Mouse (Mus musculus) liver, embryonic 14.5 days (tissue): ENCODE measurements around the gene Slc28a1. TPM values are rescaled to one million over a fixed set of nuclear protein-coding genes. Genes with fewer than 3 reads are reported as not detected.
"Not testable (repeated sequence)": the region's sequence is repeated elsewhere in the genome, so short reads cannot be mapped to it uniquely, and the experiment has no call there.

Experiments used
- ATAC-seq: fragments of 200-750 bp; cut with Nextera tagmentation; 2 replicates; pipeline ENCODE4 v1.8.0; 2017; ENCODE audit warnings: moderate number of reproducible peaks, mild to moderate bottlenecking, moderate library complexity; ENCODE audit not compliant: insufficient read depth
- DNase-seq, 3 experiments: peaks; one replicate each; pipeline ENCODE4 v3.0.0-alpha.2; 2012 to 2013; ENCODE audit warnings: low read depth in 3 of 3, low spot score in 3 of 3
- H3K27ac ChIP-seq: fragments of 300-500 bp; sonication (generic); 2 replicates; pipeline ENCODE4 v1.5.1; 2014; ENCODE audit warnings: moderate library complexity, mild to moderate bottlenecking, control low read depth, inconsistent platforms
- H3K27me3 ChIP-seq: fragments of 300-500 bp; sonication (generic); 2 replicates; pipeline ENCODE4 v1.6.1; 2014; ENCODE audit warnings: mild to moderate bottlenecking, low read length, moderate library complexity; ENCODE audit not compliant: control insufficient read depth, insufficient read depth
- H3K36me3 ChIP-seq: fragments of 300-500 bp; sonication (generic); replicated peaks from 2 replicates; pipeline ENCODE4 v1.6.1; 2014; ENCODE audit warnings: low read depth; ENCODE audit not compliant: control insufficient read depth, insufficient read depth
- H3K4me1 ChIP-seq, 2 experiments: fragments of 200-500 bp in 1 of 2; fragments of 300-500 bp in 1 of 2; sonication (generic) in 1 of 2; replicated peaks; 2 replicates each; pipeline ENCODE4 v1.6.1; 2012 to 2014; ENCODE audit warnings: antibody characterized with exemption in 1 of 2, inconsistent platforms in 1 of 2, low read length in 1 of 2; ENCODE audit not compliant: control insufficient read depth in 2 of 2, insufficient read depth in 2 of 2
- H3K4me2 ChIP-seq: fragments of 300-500 bp; sonication (generic); 2 replicates; pipeline ENCODE4 v1.6.1; 2014; ENCODE audit warnings: low read depth, mild to moderate bottlenecking, control low read depth, moderate library complexity
- H3K4me3 ChIP-seq, 2 experiments: fragments of 200-500 bp in 1 of 2; fragments of 300-500 bp in 1 of 2; sonication (generic) in 1 of 2; 2 replicates each; pipeline ENCODE4 v1.5.1; 2012 to 2014; ENCODE audit warnings: low read depth in 2 of 2, low read length in 2 of 2, mild to moderate bottlenecking in 2 of 2, control low read depth in 1 of 2, inconsistent platforms in 1 of 2, moderate library complexity in 1 of 2; ENCODE audit not compliant: insufficient read depth in 1 of 2
- H3K9ac ChIP-seq: fragments of 300-500 bp; sonication (generic); replicated peaks from 2 replicates; pipeline ENCODE4 v1.6.1; 2014; ENCODE audit warnings: mild to moderate bottlenecking, control low read depth, moderate library complexity
- H3K9me3 ChIP-seq: fragments of 300-500 bp; sonication (generic); 2 replicates; pipeline ENCODE4 v1.6.1; 2016; ENCODE audit warnings: low read length, mixed read lengths; ENCODE audit not compliant: control insufficient read depth
- CTCF ChIP-seq: IDR thresholded peaks from 2 replicates; pipeline ENCODE4 v1.5.1; 2016; ENCODE audit warnings: antibody characterized with exemption, low read depth, control low read depth
- EP300 ChIP-seq: IDR thresholded peaks from 2 replicates; pipeline ENCODE4 v1.6.1; 2016; ENCODE audit warnings: antibody characterized with exemption, low read depth
- WGBS: fragments of 180-500 bp; shearing (Covaris S2); extraction: QIAGEN DNeasy Blood & Tissue Kit; methylation state at CpG from one replicate; pipeline ENCODE4 v1.1.7; 2014; ENCODE audit not compliant: insufficient replicate concordance; 5-methylcytosine and 5-hydroxymethylcytosine counted together
- polyA plus RNA-seq, 2 experiments: library from polyadenylated mRNA; depleted of rRNA in 1 of 2; stranded (reverse) in 1 of 2; unstranded in 1 of 2; fragments of >200 nt; fragmentation: Nextera tagmentation in 1 of 2; extraction: Ambion mirVana in 1 of 2; gene quantifications; 2 replicates each; pipeline versions ENCODE4 v1.2.1 to v1.2.3; 2012 to 2014

The Slc28a1 gene
- polyA plus RNA-seq, 2 experiments = 0.50 to 0.54 TPM

DNA sequence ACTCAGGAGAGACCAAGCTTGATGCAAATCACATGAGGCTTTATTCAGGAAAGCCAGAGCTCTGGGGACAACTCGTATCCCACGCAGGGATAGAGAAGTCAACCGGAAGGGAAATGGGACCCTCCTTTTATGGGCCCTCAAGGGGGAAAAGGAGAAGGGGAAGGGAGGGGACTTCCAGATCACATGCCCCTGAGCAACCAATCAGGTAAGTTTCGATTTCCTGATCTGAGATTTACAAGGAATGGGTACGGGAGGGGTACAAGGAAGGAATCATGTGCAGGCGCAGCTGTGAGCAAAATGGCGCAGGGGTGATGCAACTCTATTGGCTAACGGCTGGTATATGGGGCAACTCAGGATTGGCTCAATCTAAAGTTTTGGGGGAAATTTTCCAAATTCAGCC lies 36.6 kb downstream of the Slc28a1 start:
- Histone ChIP-seq H3K27me3 (no peaks in the 10 kb centered on the region), H3K9ac (no peak overlapping the region), H3K4me3 (no peak overlapping the region), H3K27ac (no peak overlapping the region), H3K9me3 (no peaks in the 10 kb centered on the region), H3K4me1 (peaks cover 8 to 10% of the 10 kb centered on the region in 2 experiments), H3K4me2 (no peak overlapping the region), H3K36me3 (no peaks in the 10 kb centered on the region)
- TF ChIP-seq EP300 (no peak), CTCF (no peak)
- no peak for ATAC-seq
- 84% methylated on average over 8 of the region's 8 CpGs for WGBS
- DNase-seq = no peak

DNA sequence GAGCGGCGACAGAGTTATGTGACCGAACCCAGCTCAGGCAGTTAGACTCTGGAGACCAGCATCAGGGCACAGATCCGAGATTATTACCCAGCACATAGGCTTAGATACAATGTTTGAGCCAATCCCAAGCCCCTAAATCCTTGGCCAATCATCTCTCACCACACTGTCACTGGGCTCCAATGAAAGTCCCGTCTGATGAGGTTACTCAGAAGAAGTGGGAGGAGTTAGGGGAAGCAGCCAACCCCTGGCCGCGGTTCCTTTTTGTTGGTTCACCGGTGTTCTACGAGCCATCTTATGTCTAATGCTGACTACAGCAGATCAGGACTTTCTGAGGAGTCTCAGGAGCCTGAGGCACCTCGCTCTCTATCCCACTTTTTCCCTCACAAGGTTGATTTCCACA lies 37.7 kb downstream of the Slc28a1 start:
- TF ChIP-seq CTCF (no peak), EP300 (no peak)
- H3K27ac ChIP-seq = no peak overlapping the region
- DNase-seq (no peak), ATAC-seq (no peak)
- H3K36me3 ChIP-seq = no peaks in the 10 kb centered on the region
- no peaks in the 10 kb centered on the region for H3K27me3 ChIP-seq
- no peak overlapping the region for H3K4me2 ChIP-seq
- 82% methylated on average over 10 of the region's 10 CpGs for WGBS
- no peaks in the 10 kb centered on the region for H3K9me3 ChIP-seq
- no peak overlapping the region for H3K9ac ChIP-seq
- H3K4me1 ChIP-seq = peaks cover 8 to 10% of the 10 kb centered on the region in 2 experiments
- no peak overlapping the region for H3K4me3 ChIP-seq

DNA sequence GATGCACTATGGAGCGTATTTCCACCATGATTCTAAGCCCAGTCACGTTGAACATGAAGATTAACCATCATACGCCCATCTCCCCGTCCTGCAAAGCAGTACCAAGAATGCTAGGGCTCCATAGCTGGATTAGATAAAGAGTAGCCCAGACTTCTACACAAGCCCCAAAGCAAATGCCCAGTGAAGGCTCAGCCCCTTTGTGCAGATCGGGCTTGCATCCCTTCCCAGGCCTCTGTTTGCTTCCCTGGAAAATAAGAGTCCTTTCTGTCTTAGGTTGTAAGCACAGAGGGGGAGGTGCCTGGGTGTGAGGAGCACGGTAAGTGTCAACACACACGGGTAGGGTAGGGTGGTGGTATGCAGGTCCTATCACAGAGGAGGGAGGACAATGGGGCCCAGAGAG lies 38.2 kb downstream of the Slc28a1 start:
- H3K4me2 ChIP-seq = no peak overlapping the region
- 57% methylated on average over 7 of the region's 7 CpGs for WGBS
- ATAC-seq (no peak), DNase-seq (no peak)
- H3K36me3 ChIP-seq = no peaks in the 10 kb centered on the region
- no peak overlapping the region for H3K4me3 ChIP-seq
- H3K27me3 ChIP-seq = no peaks in the 10 kb centered on the region
- no peaks in the 10 kb centered on the region for H3K9me3 ChIP-seq
- no peak overlapping the region for H3K9ac ChIP-seq
- H3K27ac ChIP-seq = no peak overlapping the region
- TF ChIP-seq CTCF = no peak
- no peak for TF ChIP-seq EP300
- peaks cover 8 to 10% of the 10 kb centered on the region in 2 experiments for H3K4me1 ChIP-seq

DNA sequence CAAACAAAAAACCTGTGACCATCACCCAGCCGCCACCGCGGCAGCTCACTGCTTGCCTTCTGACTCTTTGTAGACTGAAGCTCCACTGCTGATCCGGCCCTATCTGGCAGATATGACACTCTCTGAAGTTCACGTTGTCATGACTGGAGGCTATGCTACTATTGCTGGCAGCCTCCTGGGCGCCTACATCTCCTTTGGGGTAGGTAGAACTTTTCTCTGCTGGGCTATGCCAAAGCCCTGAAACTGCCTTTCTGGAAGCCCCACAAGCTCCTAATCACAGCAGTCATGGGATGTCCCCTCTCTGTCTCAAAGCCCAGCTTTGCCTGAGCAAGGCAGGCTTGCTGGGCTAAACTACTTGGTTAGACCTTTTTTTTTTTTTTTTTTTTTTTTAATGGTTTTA lies 38.7 kb downstream of the Slc28a1 start:
- Histone ChIP-seq H3K4me2 (no peak overlapping the region), H3K4me3 (no peak overlapping the region), H3K27ac (no peak overlapping the region), H3K9me3 (no peaks in the 10 kb centered on the region), H3K27me3 (no peaks in the 10 kb centered on the region), H3K9ac (no peak overlapping the region), H3K4me1 (peaks cover 8 to 10% of the 10 kb centered on the region in 2 experiments), H3K36me3 (no peaks in the 10 kb centered on the region)
- ATAC-seq = no peak
- TF ChIP-seq EP300 = no peak
- DNase-seq = no peak
- 69% methylated on average over 6 of the region's 6 CpGs for WGBS

DNA sequence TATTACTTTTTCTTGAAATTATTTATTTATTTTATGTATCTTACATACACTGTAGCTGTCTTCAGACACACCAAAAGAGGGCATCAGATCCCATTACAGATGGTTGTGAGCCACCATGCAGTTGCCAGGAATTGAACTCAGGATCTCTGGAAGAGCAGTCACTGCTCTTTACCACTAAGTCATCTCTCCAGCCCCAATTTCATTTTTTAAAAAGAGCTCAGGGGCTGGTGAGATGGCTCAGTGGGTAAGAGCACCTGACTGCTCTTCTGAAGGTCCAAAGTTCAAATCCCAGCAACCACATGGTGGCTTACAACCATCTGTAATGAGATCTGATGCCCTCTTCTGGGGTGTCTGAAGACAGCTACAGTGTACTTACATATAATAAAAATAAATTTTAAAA lies 39.6 kb downstream of the Slc28a1 start:
- not testable (repeated sequence) for H3K36me3 ChIP-seq, ATAC-seq, H3K9ac ChIP-seq, H3K4me1 ChIP-seq, H3K9me3 ChIP-seq, H3K27me3 ChIP-seq, DNase-seq, H3K4me3 ChIP-seq, H3K4me2 ChIP-seq, H3K27ac ChIP-seq

DNA sequence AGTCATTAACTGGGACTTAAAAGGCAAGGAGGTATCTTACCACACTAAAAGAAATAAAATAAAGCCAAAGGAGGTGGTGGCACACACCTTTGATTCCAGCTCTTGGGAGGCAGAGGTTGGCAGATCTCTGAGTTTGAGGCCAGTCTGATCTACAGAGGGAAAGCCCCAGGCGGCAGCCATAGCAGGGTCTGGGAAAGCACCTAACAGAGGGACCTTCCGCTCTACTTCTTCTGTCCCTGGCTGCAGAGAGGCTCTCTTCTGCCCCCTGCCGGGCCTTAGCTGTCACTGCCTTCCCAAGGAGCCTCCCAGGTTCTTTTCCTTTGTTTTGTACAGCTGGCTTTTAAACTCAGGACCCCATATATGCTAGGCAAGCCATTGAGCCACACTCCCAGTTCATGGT lies 40.4 kb downstream of the Slc28a1 start:
- 3% methylated on average over 3 of the region's 3 CpGs for WGBS
- no peak overlapping the region for H3K27ac ChIP-seq
- no peak overlapping the region for H3K4me3 ChIP-seq
- H3K4me1 ChIP-seq = peaks cover 1 to 4% of the 10 kb centered on the region in 2 experiments; a peak in 2 of 4 replicates
- no peaks in the 10 kb centered on the region for H3K36me3 ChIP-seq
- ATAC-seq (peak; percentile 48; the same call in 1 of the 2 replicates), DNase-seq (peak; percentile 35 to 58 (median 42))
- H3K9ac ChIP-seq = no peak overlapping the region
- TF ChIP-seq EP300 = no peak
- peak; percentile 94 for TF ChIP-seq CTCF
- no peak overlapping the region for H3K4me2 ChIP-seq
- no peaks in the 10 kb centered on the region for H3K9me3 ChIP-seq
- no peaks in the 10 kb centered on the region for H3K27me3 ChIP-seq
